Mouse (Mus musculus): Measurements from ENCODE around the gene Hivep3.

GRCm38 (mm10) chr4:119876535-119877160 lies 143.1 kb downstream of the Hivep3 start:
- TF ChIP-seq BHLHE40 (IDR thresholded peaks at IDR 0.05; ENCODE audit: low read depth, low read length) (no peak), ZC3H11A (IDR thresholded peaks at IDR 0.05; ENCODE audit: low read depth, low read length) (no peak), CTCF (conservative IDR thresholded peaks at IDR 0.05 in 1 of 2, IDR thresholded peaks at IDR 0.05 in 1 of 2; ENCODE audit: low read depth in 2 of 2, low read length in 2 of 2) (no peak), MXI1 (IDR thresholded peaks at IDR 0.05; ENCODE audit: low read depth, low read length) (no peak), ZNF384 (IDR thresholded peaks at IDR 0.05; ENCODE audit: low read depth, low read length) (no peak), TBP (conservative IDR thresholded peaks at IDR 0.05; ENCODE audit: low read depth, low read length) (no peak), POLR2A (IDR thresholded peaks at IDR 0.05; ENCODE audit: low read depth, low read length) (no peak), CHD2 (IDR thresholded peaks at IDR 0.05; ENCODE audit: low read length) (no peak), SMC3 (IDR thresholded peaks at IDR 0.05; ENCODE audit: low read depth, low read length) (no peak), HCFC1 (IDR thresholded peaks at IDR 0.05; ENCODE audit: low read depth, low read length) (no peak), JUND (conservative IDR thresholded peaks at IDR 0.05; ENCODE audit: low read depth, low read length) (no peak), TCF12 (IDR thresholded peaks at IDR 0.05; ENCODE audit: low read depth, low read length) (no peak), MEF2A (IDR thresholded peaks at IDR 0.05; ENCODE audit: borderline replicate concordance, low read depth, low read length) (no peak), JUN (IDR thresholded peaks at IDR 0.05; ENCODE audit: insufficient read depth, low read depth, low read length) (no peak)
